Mouse (Mus musculus) heart, embryonic 14.5 days (tissue): ENCODE data around the gene Apex1. TPM values are rescaled to one million over a fixed set of nuclear protein-coding genes. Genes with fewer than 3 reads are reported as not detected.

Experiments
- ATAC-seq: fragments of 200-750 bp; cut with Nextera tagmentation; 2 replicates; pipeline ENCODE4 v1.8.0; 2017; ENCODE audit warnings: low read depth, moderate TSS enrichment; ENCODE audit not compliant: insufficient number of reproducible peaks, insufficient read depth, low FRiP score
- H3K27ac ChIP-seq, 2 experiments: fragments of 200-500 bp in 1 of 2; fragments of 300-500 bp in 1 of 2; sonication (generic) in 1 of 2; replicated peaks in 1 of 2; 2 replicates each; pipeline ENCODE4 v1.5.1; 2012 to 2014; ENCODE audit warnings: low read depth in 2 of 2, low read length in 2 of 2, control low read depth in 1 of 2, mild to moderate bottlenecking in 1 of 2, mixed read lengths in 1 of 2; ENCODE audit not compliant: control insufficient read depth in 1 of 2, insufficient read depth in 1 of 2
- H3K27me3 ChIP-seq: fragments of 300-500 bp; sonication (generic); 2 replicates; pipeline ENCODE4 v1.6.1; 2014; ENCODE audit warnings: mild to moderate bottlenecking, low read length, control low read depth; ENCODE audit not compliant: control insufficient read depth, insufficient read depth
- H3K36me3 ChIP-seq: fragments of 300-500 bp; sonication (generic); 2 replicates; pipeline ENCODE4 v1.6.1; 2014; ENCODE audit warnings: mild to moderate bottlenecking, control low read depth, low read length, mixed read lengths; ENCODE audit not compliant: control insufficient read depth, insufficient read depth
- H3K4me1 ChIP-seq, 2 experiments: fragments of 200-500 bp in 1 of 2; fragments of 300-500 bp in 1 of 2; sonication (generic) in 1 of 2; 2 replicates each; pipeline ENCODE4 v1.6.1; 2012 to 2014; ENCODE audit warnings: low read length in 2 of 2, control low read depth in 1 of 2, mixed read lengths in 1 of 2; ENCODE audit not compliant: control insufficient read depth in 2 of 2, insufficient read depth in 2 of 2
- H3K4me2 ChIP-seq: fragments of 300-500 bp; sonication (generic); 2 replicates; pipeline ENCODE4 v1.6.1; 2014; ENCODE audit warnings: mild to moderate bottlenecking, low read length
- H3K4me3 ChIP-seq, 2 experiments: fragments of 200-500 bp in 1 of 2; fragments of 300-500 bp in 1 of 2; sonication (generic) in 1 of 2; 2 replicates each; pipeline ENCODE4 v1.5.1; 2012 to 2014; ENCODE audit warnings: low read length in 2 of 2, mild to moderate bottlenecking in 2 of 2, control low read depth in 1 of 2, low read depth in 1 of 2, moderate library complexity in 1 of 2; ENCODE audit not compliant: control insufficient read depth in 1 of 2, insufficient read depth in 1 of 2
- H3K9ac ChIP-seq: fragments of 300-500 bp; sonication (generic); 2 replicates; pipeline ENCODE4 v1.6.1; 2014; ENCODE audit warnings: mild to moderate bottlenecking, low read length
- H3K9me3 ChIP-seq: fragments of 300-500 bp; sonication (generic); 2 replicates; pipeline ENCODE4 v1.6.1; 2016; ENCODE audit warnings: low read length, control low read depth; ENCODE audit not compliant: control insufficient read depth
- WGBS: fragments of 180-500 bp; shearing (Covaris S2); extraction: QIAGEN DNeasy Blood & Tissue Kit; methylation state at CpG from one replicate; pipeline ENCODE4 v1.1.7; 2014; 5-methylcytosine and 5-hydroxymethylcytosine counted together
- polyA plus RNA-seq: library from polyadenylated mRNA; unstranded; fragments of >200 nt; fragmentation: Nextera tagmentation; extraction: Ambion mirVana; gene quantifications from 2 replicates; pipeline ENCODE4 v1.2.1, GENCODE M21; 2014

Gene Apex1
- polyA plus RNA-seq, result 127 and 132 TPM in 2 replicates

- Histone ChIP-seq H3K4me3 (peak within 1 kb of the TSS; percentile 67 to 88), H3K27me3 (no peaks in the 10 kb centered on the region), H3K4me2 (peak within 1 kb of the TSS; percentile 93), H3K27ac (peak within 1 kb of the TSS; percentile 87 to 89), H3K9me3 (no peaks in the 10 kb centered on the region), H3K4me1 (peaks cover 0 to 19% of the 10 kb centered on the region in 2 experiments; a peak in 2 of 4 replicates), H3K9ac (peak within 1 kb of the TSS; percentile 91), H3K36me3 (peaks cover 38% of the 10 kb centered on the region)
- ATAC-seq, result peak; percentile 91
- under 1% methylated on average over 57 of the region's 57 CpGs for WGBS
Measured at GRCm38 (mm10) chr14:50924281-50925064, at the start of gene Apex1, which contains the start of gene Osgep. Apex1 (plus strand) TSS chr14:50924968. Osgep (minus strand) TSS chr14:50924893.

- Histone ChIP-seq H3K9me3 (no peaks in the 10 kb centered on the region), H3K36me3 (0 out of 2 replicates have a peak, but pooled peaks cover 3% of the 10 kb centered on the region), H3K4me2 (no peak overlapping the region), H3K4me3 (no peak overlapping the region), H3K9ac (no peak overlapping the region), H3K27ac (no peak overlapping the region), H3K4me1 (peaks cover 2 to 3% of the 10 kb centered on the region in 2 experiments; a peak in 1 of 4 replicates), H3K27me3 (no peaks in the 10 kb centered on the region)
- WGBS, result 79% methylated on average over 3 of the region's 3 CpGs
- no peak for ATAC-seq
Measured at GRCm38 (mm10) chr14:50875175-50875574, 49.6 kb upstream of the Apex1 start.

GRCm38 (mm10) chr14:50875591-50876230, 49.1 kb upstream of the Apex1 start:
- Histone ChIP-seq H3K4me1 (peaks cover 1 to 2% of the 10 kb centered on the region in 2 experiments; a peak in 1 of 4 replicates), H3K27me3 (no peaks in the 10 kb centered on the region), H3K9me3 (no peaks in the 10 kb centered on the region), H3K4me3 (no peak overlapping the region), H3K4me2 (no peak overlapping the region), H3K36me3 (0 out of 2 replicates have a peak, but pooled peaks cover 3% of the 10 kb centered on the region), H3K27ac (no peak overlapping the region), H3K9ac (no peak overlapping the region)
- WGBS, result 81% methylated on average over 6 of the region's 6 CpGs
- ATAC-seq, result no peak

- ATAC-seq, result no peak
- no peak overlapping the region for H3K4me2 ChIP-seq
- no peaks in the 10 kb centered on the region for H3K4me1 ChIP-seq
- 0 out of 2 replicates have a peak, but pooled peaks cover 3% of the 10 kb centered on the region for H3K36me3 ChIP-seq
- no peak overlapping the region for H3K4me3 ChIP-seq
- H3K27me3 ChIP-seq, result no peaks in the 10 kb centered on the region
- no peaks in the 10 kb centered on the region for H3K9me3 ChIP-seq
- H3K9ac ChIP-seq, result no peak overlapping the region
- 88% methylated on average over 6 of the region's 6 CpGs for WGBS
- H3K27ac ChIP-seq, result no peak overlapping the region
Measured at GRCm38 (mm10) chr14:50876236-50876950, 48.4 kb upstream of the Apex1 start.

- Histone ChIP-seq H3K9ac (no peak overlapping the region), H3K4me1 (peaks cover 7 to 9% of the 10 kb centered on the region in 2 experiments; a peak in 3 of 4 replicates), H3K9me3 (no peaks in the 10 kb centered on the region), H3K27me3 (peaks cover 5% of the 10 kb centered on the region), H3K4me3 (no peak overlapping the region), H3K27ac (no peak overlapping the region), H3K36me3 (no peaks in the 10 kb centered on the region), H3K4me2 (no peak overlapping the region)
- WGBS, result 88% methylated on average over 8 of the region's 8 CpGs
- no peak for ATAC-seq
Measured at GRCm38 (mm10) chr14:50891621-50892020, 33.1 kb upstream of the Apex1 start.

GRCm38 (mm10) chr14:50892091-50892490, 32.7 kb upstream of the Apex1 start:
- no peak overlapping the region for H3K4me3 ChIP-seq
- H3K4me2 ChIP-seq, result no peak overlapping the region
- peaks cover 9% of the 10 kb centered on the region in 2 experiments; a peak in 3 of 4 replicates for H3K4me1 ChIP-seq
- peaks cover 10% of the 10 kb centered on the region for H3K27me3 ChIP-seq
- H3K9ac ChIP-seq, result no peak overlapping the region
- H3K36me3 ChIP-seq, result no peaks in the 10 kb centered on the region
- no peak for ATAC-seq
- WGBS, result 77% methylated on average over 7 of the region's 7 CpGs
- no peak overlapping the region for H3K27ac ChIP-seq
- H3K9me3 ChIP-seq, result no peaks in the 10 kb centered on the region
